Mouse (Mus musculus): ENCODE data around the gene Ubap2l. TPM values are rescaled to one million over a fixed set of nuclear protein-coding genes. Genes with fewer than 3 reads are reported as not detected.

Ubap2l gene
- polyA plus RNA-seq, 1 experiment from 2014 or later: 157 TPM

- Histone ChIP-seq H3K27ac (no peak overlapping the region), H3K27me3 (no peaks in the 10 kb centered on the region), H3K36me3 (peaks cover 26% of the 10 kb centered on the region), H3K4me1 (replicated peaks) (peaks cover 24% of the 10 kb centered on the region), H3K4me2 (no peak overlapping the region), H3K9me3 (no peaks in the 10 kb centered on the region), H3K9ac (no peak overlapping the region), H3K4me3 (no peak overlapping the region)
- 93% methylated on average over 5 of the region's 5 CpGs for WGBS
- ATAC-seq (ENCODE audit: low FRiP score): no peak
Observed at GRCm38 (mm10) chr3:89994807-89995515, 57.5 kb downstream of the Ubap2l start.

DNA sequence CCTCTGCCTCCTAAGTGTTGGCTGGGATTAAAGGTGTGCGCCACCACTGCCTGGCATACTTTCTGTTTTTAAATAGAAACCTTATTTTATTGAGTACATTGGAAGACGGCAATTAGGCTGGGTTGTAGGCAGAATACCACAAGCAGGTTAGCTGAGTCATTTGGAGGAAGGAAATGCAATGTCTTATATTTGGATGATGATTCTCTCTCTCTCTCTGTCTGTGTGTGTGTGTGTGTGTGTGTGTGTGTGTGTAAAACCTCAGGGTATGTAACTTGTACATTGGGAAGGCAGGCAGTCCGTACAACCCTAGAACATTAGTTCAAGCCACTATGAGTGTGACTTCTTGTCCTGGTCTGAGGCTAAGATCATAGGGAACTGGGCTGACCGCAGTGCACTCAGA lies 64.6 kb downstream of the Ubap2l start:
- Histone ChIP-seq H3K27ac (no peak overlapping the region), H3K4me3 (no peak overlapping the region), H3K36me3 (no peaks in the 10 kb centered on the region), H3K4me1 (replicated peaks) (no peaks in the 10 kb centered on the region), H3K4me2 (no peak overlapping the region), H3K9me3 (no peaks in the 10 kb centered on the region), H3K9ac (no peak overlapping the region), H3K27me3 (no peaks in the 10 kb centered on the region)
- WGBS: 94% methylated on average over 4 of the region's 4 CpGs
- no peak for ATAC-seq (ENCODE audit: low FRiP score)

DNA sequence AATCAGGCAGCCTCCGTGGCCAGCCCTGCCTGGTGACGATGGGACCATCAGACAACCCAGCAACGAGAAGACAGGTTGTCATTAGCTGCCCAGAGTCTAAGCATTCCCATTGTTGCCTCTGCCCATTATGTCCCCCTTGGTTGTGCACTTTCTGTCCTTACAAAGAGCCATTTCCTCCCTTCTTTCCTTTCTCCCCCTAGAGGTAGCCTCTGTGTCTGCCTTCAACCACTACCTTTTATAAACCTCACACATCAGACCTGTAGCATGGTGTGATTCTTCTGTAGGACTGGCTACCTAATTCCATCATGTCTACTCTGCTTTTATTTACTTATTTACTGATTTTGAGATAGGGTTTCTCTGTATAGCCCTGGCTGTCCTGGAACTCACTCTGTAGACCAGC lies 65.2 kb downstream of the Ubap2l start:
- H3K4me3 ChIP-seq: no peak overlapping the region
- H3K36me3 ChIP-seq: no peaks in the 10 kb centered on the region

GRCm38 (mm10) chr3:89982426-89982825 lies 70.0 kb downstream of the Ubap2l start:
- Histone ChIP-seq H3K9me3 (no peaks in the 10 kb centered on the region), H3K4me2 (no peak overlapping the region), H3K36me3 (no peaks in the 10 kb centered on the region), H3K27ac (no peak overlapping the region), H3K9ac (no peak overlapping the region), H3K27me3 (no peaks in the 10 kb centered on the region), H3K4me3 (no peak overlapping the region), H3K4me1 (replicated peaks) (no peaks in the 10 kb centered on the region)
- 82% methylated on average over 5 of the region's 5 CpGs for WGBS
- no peak for ATAC-seq (ENCODE audit: low FRiP score)

More for the DNA sequence above, 65.2 kb downstream of the Ubap2l start:
- Histone ChIP-seq H3K4me2 (no peak overlapping the region), H3K4me1 (replicated peaks) (no peaks in the 10 kb centered on the region), H3K9ac (no peak overlapping the region), H3K27me3 (no peaks in the 10 kb centered on the region), H3K27ac (no peak overlapping the region), H3K9me3 (no peaks in the 10 kb centered on the region)
- ATAC-seq (ENCODE audit: low FRiP score): no peak
- 56% methylated on average over 3 of the region's 3 CpGs for WGBS

GRCm38 (mm10) chr3:89976859-89977258 lies 75.6 kb downstream of the Ubap2l start:
- no peak overlapping the region for H3K4me2 ChIP-seq
- no peak for ATAC-seq (ENCODE audit: low FRiP score)

GRCm38 (mm10) chr3:89968509-89968908 lies 83.9 kb downstream of the Ubap2l start:
- Histone ChIP-seq H3K4me3 (no peak overlapping the region), H3K27ac (no peak overlapping the region), H3K9ac (no peak overlapping the region), H3K36me3 (no peaks in the 10 kb centered on the region; the same call in 1 of the 2 replicates), H3K4me2 (no peak overlapping the region), H3K27me3 (no peaks in the 10 kb centered on the region), H3K9me3 (no peaks in the 10 kb centered on the region), H3K4me1 (replicated peaks) (peaks cover 21% of the 10 kb centered on the region)
- WGBS: 80% methylated on average over 7 of the region's 7 CpGs
- ATAC-seq (ENCODE audit: low FRiP score): no peak

More at GRCm38 (mm10) chr3:89976859-89977258, 75.6 kb downstream of the Ubap2l start:
- Histone ChIP-seq H3K27ac (no peak overlapping the region), H3K36me3 (no peaks in the 10 kb centered on the region), H3K4me3 (no peak overlapping the region), H3K27me3 (no peaks in the 10 kb centered on the region), H3K4me1 (replicated peaks) (no peaks in the 10 kb centered on the region), H3K9ac (no peak overlapping the region), H3K9me3 (no peaks in the 10 kb centered on the region)

GRCm38 (mm10) chr3:89966946-89967345 lies 85.5 kb downstream of the Ubap2l start:
- H3K27ac ChIP-seq: no peak overlapping the region
- ATAC-seq (ENCODE audit: low FRiP score): no peak
- H3K9ac ChIP-seq: no peak overlapping the region
- H3K9me3 ChIP-seq: no peaks in the 10 kb centered on the region
- H3K27me3 ChIP-seq: no peaks in the 10 kb centered on the region
- no peaks in the 10 kb centered on the region; the same call in 1 of the 2 replicates for H3K36me3 ChIP-seq
- H3K4me2 ChIP-seq: no peak overlapping the region
- H3K4me1 ChIP-seq (replicated peaks): peaks cover 27% of the 10 kb centered on the region
- 71% methylated on average over 4 of the region's 4 CpGs for WGBS
- no peak overlapping the region for H3K4me3 ChIP-seq

DNA sequence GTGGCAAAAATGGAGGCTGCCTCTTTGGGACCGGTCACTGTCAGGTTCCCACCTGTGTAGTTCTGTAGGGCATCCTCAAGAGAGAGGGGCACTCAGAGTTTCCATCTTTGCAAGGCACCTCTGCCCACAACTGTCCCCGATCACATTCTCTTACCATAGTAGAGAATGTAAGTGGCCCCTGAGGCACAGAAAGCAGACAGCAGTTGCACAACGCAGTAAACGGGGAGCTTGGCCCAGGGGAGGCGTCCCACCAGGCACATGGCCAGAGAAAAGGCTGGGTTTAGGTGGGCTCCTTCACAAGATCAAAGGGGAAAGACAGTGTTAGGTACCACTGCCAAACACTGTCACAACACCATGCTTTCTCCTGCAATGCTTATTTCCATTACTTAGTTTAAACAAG lies 86.5 kb downstream of the Ubap2l start:
- Histone ChIP-seq H3K4me2 (no peak overlapping the region), H3K9me3 (no peaks in the 10 kb centered on the region), H3K4me3 (no peak overlapping the region), H3K4me1 (replicated peaks) (peaks cover 37% of the 10 kb centered on the region), H3K36me3 (no peaks in the 10 kb centered on the region; the same call in 1 of the 2 replicates), H3K27ac (no peak overlapping the region), H3K9ac (no peak overlapping the region), H3K27me3 (no peaks in the 10 kb centered on the region)
- WGBS: 84% methylated on average over 5 of the region's 5 CpGs
- ATAC-seq (ENCODE audit: low FRiP score): no peak

DNA sequence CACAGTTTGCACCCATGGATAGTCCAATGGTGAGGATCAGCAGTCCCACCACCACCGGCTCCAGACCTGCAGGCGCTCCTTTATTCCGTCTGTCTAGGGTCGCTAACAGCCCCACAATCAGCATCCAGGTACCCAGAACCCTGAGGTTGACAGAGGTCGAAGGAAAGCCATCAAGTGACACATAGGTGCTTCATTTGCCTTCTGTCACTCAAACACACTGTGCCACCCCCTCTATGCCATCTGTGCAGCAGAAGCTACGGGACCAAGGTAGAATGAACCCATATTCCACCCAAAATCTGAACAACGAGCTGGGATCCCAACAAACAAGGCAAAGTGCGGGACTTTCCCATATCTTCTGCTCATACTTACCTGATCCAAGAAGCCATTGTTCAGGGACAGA lies 86.9 kb downstream of the Ubap2l start:
- WGBS: 95% methylated on average over 8 of the region's 8 CpGs
- no peak overlapping the region for H3K27ac ChIP-seq
- no peak for ATAC-seq (ENCODE audit: low FRiP score)
- H3K27me3 ChIP-seq: no peaks in the 10 kb centered on the region
- H3K9ac ChIP-seq: no peak overlapping the region
- no peaks in the 10 kb centered on the region; the same call in 1 of the 2 replicates for H3K36me3 ChIP-seq
- H3K9me3 ChIP-seq: no peaks in the 10 kb centered on the region
- peaks cover 41% of the 10 kb centered on the region for H3K4me1 ChIP-seq (replicated peaks)
- no peak overlapping the region for H3K4me3 ChIP-seq
- H3K4me2 ChIP-seq: no peak overlapping the region

DNA sequence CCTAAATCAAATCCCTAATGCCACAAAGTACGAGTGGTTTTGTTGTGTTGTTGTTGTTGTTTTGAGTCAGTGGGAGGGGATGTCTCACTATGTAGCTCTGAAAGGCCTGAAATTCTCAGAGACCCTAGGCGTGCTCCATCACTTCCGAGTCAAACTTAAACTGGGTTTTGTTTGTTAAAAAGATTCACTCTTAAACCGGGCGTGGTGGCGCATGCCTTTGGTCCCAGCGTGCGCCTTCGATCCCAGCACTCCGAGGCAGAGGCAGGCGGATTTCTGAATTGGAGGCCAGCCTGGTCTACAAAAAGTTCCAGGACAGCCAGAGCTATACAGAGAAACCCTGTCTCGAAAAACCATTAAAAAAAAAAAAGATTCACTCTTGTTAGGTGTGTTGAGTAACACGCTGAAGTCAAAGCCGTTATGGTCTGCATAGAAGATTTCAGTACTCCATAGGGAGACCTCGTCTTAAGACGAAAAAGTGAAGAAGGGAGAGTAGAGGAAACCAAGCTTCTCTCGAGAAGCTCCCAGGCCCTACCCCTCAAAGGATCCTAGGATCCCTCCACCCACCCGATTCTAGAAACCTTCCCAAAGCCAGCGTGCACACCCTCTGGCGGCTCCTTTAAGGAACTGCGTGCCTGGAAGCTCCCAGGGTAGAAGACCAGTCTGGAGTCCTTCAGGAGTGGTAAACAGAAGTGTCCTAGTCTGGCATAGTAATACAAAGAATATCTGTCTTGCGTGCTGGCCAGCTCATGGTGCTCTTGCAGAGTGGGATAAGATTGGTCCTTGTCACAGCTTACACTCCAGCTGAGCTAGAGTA lies 88.3 kb downstream of the Ubap2l start:
- Histone ChIP-seq H3K9me3 (no peaks in the 10 kb centered on the region), H3K4me2 (peak overlapping the region; percentile 99), H3K4me1 (replicated peaks) (peaks cover 54% of the 10 kb centered on the region), H3K36me3 (no peaks in the 10 kb centered on the region; the same call in 1 of the 2 replicates), H3K4me3 (peak overlapping the region; percentile 94), H3K27me3 (no peaks in the 10 kb centered on the region), H3K9ac (peak overlapping the region; percentile 99), H3K27ac (peak overlapping the region; percentile 96)
- 32% methylated on average over 22 of the region's 22 CpGs for whole genome bisulfite sequencing
- no peak for ATAC-seq (ENCODE audit: low FRiP score)

- WGBS: under 1% methylated on average over 35 of the region's 35 CpGs
- ATAC-seq (ENCODE audit: low FRiP score): peak; percentile 57
- no peaks in the 10 kb centered on the region for H3K9me3 ChIP-seq
- H3K4me1 ChIP-seq (replicated peaks): peaks cover 62% of the 10 kb centered on the region
- H3K9ac ChIP-seq: peak within 1 kb of the TSS; percentile 99
- H3K4me3 ChIP-seq: peak within 1 kb of the TSS; percentile 94
- H3K36me3 ChIP-seq: peaks cover 3% of the 10 kb centered on the region
- peak within 1 kb of the TSS; percentile 99 for H3K4me2 ChIP-seq
- peak within 1 kb of the TSS; percentile 96 for H3K27ac ChIP-seq
- H3K27me3 ChIP-seq: no peaks in the 10 kb centered on the region
Observed at GRCm38 (mm10) chr3:89963221-89963763, 89.1 kb downstream of the Ubap2l start, which contains the start of gene Atp8b2. Gene Atp8b2 (minus strand): TSS chr3:89963508.

DNA sequence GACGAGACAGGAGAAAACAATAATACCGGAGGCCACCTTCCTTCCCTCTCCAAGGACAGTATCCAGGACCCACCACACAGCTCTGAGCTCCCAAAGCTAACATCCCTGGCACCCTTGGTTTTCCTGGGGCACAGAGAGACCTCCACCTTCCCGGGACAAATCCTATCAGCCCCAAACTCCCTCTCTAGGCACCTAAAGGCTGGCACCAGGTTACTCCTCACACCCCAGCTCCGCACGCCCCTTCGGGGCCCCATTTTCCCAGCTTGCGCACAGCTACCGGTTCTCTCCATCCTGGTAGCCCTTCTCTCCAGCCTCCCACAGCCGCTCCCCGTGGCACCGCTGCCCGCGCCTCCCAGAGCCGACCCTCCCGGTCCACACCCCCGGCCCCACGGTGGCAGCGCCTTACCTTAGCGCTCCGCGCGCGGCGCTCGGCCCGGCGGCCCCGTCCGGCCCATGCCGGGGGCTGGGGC lies 89.6 kb downstream of the Ubap2l start:
- no peaks in the 10 kb centered on the region for H3K27me3 ChIP-seq
- H3K27ac ChIP-seq: peak overlapping the region; percentile 96
- H3K36me3 ChIP-seq: peaks cover 8% of the 10 kb centered on the region
- H3K4me2 ChIP-seq: peak overlapping the region; percentile 99
- peaks cover 64% of the 10 kb centered on the region for H3K4me1 ChIP-seq (replicated peaks)
- peak; percentile 9 for ATAC-seq (ENCODE audit: low FRiP score)
- peak overlapping the region; percentile 94 for H3K4me3 ChIP-seq
- H3K9me3 ChIP-seq: no peaks in the 10 kb centered on the region
- under 1% methylated on average over 30 of the region's 30 CpGs for WGBS
- peak overlapping the region; percentile 99 for H3K9ac ChIP-seq
